Mouse (Mus musculus): Measurements from ENCODE around the gene Palm3.

DNA sequence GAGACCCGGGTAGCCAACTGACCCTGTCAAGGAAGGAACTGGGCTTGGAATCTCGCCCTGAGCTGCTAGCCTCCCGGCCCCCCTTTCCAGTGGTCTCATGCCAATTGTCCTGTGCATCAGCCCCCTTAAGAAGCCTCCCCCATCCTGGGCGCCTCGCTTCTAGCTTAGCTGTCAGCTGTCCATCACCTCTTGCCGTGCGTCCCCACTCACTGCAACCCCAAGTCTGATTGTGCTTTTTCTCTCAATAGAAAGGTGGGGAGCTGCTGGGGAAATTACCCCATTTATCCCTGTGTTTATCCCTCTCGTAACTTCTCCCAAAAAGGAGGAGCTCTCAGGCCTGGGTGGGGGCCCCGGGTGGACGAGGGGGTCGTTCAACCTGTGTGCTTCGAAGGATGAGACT is 25.3 kb upstream of the Palm3 start:
- no peak for TF ChIP-seq POLR2A (IDR thresholded peaks at IDR 0.05; ENCODE audit: insufficient read depth, low read depth, low read length)
- no peak for TF ChIP-seq EP300 (IDR thresholded peaks at IDR 0.05; ENCODE audit: insufficient read depth, low read depth, low read length)
